Comparison of ENCODE assay signal across 7 mouse cellular contexts in the genomic region with DNA sequence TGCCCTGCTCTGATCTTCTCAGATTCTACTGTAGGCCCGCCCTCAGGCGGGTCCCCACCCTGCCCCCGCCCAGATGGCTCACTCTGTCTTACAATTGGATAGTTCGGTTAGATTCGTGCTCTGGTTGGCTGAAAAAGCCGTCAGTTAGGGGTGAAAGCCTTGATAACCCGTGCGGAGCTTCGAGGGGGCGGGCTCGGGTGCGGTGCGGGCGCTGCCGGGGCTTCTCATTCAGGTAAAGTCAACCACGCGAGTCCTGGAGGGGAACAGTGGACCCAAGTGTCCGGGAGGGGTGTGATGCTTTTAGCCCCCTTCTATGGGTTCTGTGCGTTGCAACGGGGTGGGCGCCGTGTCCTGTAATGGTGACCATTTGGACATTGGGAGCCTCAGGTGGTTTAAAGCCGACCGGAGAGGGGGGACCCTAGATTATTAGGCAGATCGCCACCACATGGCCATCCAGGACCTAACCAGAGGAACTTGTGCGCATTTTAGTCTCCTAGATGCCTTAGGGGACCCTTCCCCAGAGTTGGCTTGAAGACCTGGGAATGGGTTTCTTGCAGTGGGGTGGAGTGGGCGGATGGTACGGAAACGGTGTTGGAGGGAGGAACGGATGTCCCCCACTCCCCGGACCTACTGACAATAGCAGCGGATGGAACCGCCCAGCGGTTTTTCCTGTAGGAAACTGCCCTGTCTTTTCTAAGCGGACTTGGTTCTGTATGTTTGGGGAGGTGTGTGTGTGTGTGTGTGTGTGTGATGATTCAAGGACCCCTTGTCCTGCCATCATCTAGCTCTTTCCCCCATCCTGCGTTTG. TPM values are rescaled to one million over a fixed set of nuclear protein-coding genes. Genes with fewer than 3 reads are reported as not detected.
A peak's percentile ranks its signal among the peaks of the same experiment; 100 is the strongest.
DNase-seq lines count a peak whose midpoint lies in the region; ATAC-seq lines count a peak whose summit lies in the region.

A gene (plus strand): TSS at position 186 of the 808 bp plus-strand sequence.

- peak within 1 kb of the TSS; percentile 59 for H3K4me3 ChIP-seq in embryonic facial prominence, embryonic 12.5 days
- H3K4me3 ChIP-seq in limb, embryonic 11.5 days (ENCODE audit: low read depth, low read length), result peak within 1 kb of the TSS; percentile 48
- H3K4me3 ChIP-seq in midbrain, embryonic 14.5 days (replicated peaks; ENCODE audit: low read depth, low read length), result peak within 1 kb of the TSS; percentile 47

- peak; percentile 95 for ATAC-seq in embryonic facial prominence, embryonic 12.5 days (ENCODE audit: insufficient number of reproducible peaks, insufficient read depth, low FRiP score, low TSS enrichment)
- ATAC-seq in limb, embryonic 11.5 days (ENCODE audit: insufficient number of reproducible peaks, low FRiP score, low TSS enrichment, low read depth), result peak; percentile 97
- peak; percentile 98 for ATAC-seq in midbrain, embryonic 14.5 days (ENCODE audit: low FRiP score, low TSS enrichment)

- 0 out of 2 replicates have a peak, but pooled peaks cover 6% of the 10 kb centered on the region for H3K27me3 ChIP-seq in embryonic facial prominence, embryonic 12.5 days
- no peaks in the 10 kb centered on the region; the same call in 1 of the 2 replicates for H3K27me3 ChIP-seq in limb, embryonic 11.5 days (ENCODE audit: control insufficient read depth, insufficient read depth, low read length)
- H3K27me3 ChIP-seq in midbrain, embryonic 14.5 days (ENCODE audit: control insufficient read depth, insufficient read depth, low read length), result no peaks in the 10 kb centered on the region

- WGBS in embryonic facial prominence, embryonic 12.5 days, result 1% methylated on average over 36 of the region's 36 CpGs
- 1% methylated on average over 36 of the region's 36 CpGs for WGBS in limb, embryonic 11.5 days
- under 1% methylated on average over 36 of the region's 36 CpGs for WGBS in midbrain, embryonic 14.5 days

- H3K9ac ChIP-seq in embryonic facial prominence, embryonic 12.5 days, result peak within 1 kb of the TSS; percentile 51
- peak within 1 kb of the TSS; percentile 45 for H3K9ac ChIP-seq in limb, embryonic 11.5 days (ENCODE audit: low read length)
- peak within 1 kb of the TSS; percentile 48 for H3K9ac ChIP-seq in midbrain, embryonic 14.5 days (replicated peaks; ENCODE audit: low read length)

- H3K4me2 ChIP-seq in embryonic facial prominence, embryonic 12.5 days (replicated peaks), result peak within 1 kb of the TSS; percentile 84
- H3K4me2 ChIP-seq in limb, embryonic 11.5 days (ENCODE audit: low read depth, severe bottlenecking), result peak within 1 kb of the TSS; percentile 69
- peak within 1 kb of the TSS; percentile 75 for H3K4me2 ChIP-seq in midbrain, embryonic 14.5 days (ENCODE audit: low read length)

- no peaks in the 10 kb centered on the region for H3K9me3 ChIP-seq in embryonic facial prominence, embryonic 12.5 days
- no peaks in the 10 kb centered on the region; the same call in 1 of the 2 replicates for H3K9me3 ChIP-seq in limb, embryonic 11.5 days (ENCODE audit: control insufficient read depth, low read length)
- no peaks in the 10 kb centered on the region for H3K9me3 ChIP-seq in midbrain, embryonic 14.5 days (ENCODE audit: control insufficient read depth, low read length)

- no peaks in the 10 kb centered on the region for H3K36me3 ChIP-seq in embryonic facial prominence, embryonic 12.5 days
- no peaks in the 10 kb centered on the region for H3K36me3 ChIP-seq in limb, embryonic 11.5 days (ENCODE audit: control insufficient read depth, insufficient read depth, low read length)
- H3K36me3 ChIP-seq in midbrain, embryonic 14.5 days (ENCODE audit: control insufficient read depth, insufficient read depth, low read length), result no peaks in the 10 kb centered on the region

- H3K4me1 ChIP-seq in embryonic facial prominence, embryonic 12.5 days, result peaks cover 7% of the 10 kb centered on the region; the same call in 1 of the 2 replicates
- no peaks in the 10 kb centered on the region for H3K4me1 ChIP-seq in limb, embryonic 11.5 days (ENCODE audit: control insufficient read depth, insufficient read depth, low read length)
- no peaks in the 10 kb centered on the region for H3K4me1 ChIP-seq in midbrain, embryonic 14.5 days (ENCODE audit: control insufficient read depth, insufficient read depth, low read length)

- DNase-seq in adrenal gland, postnatal 25 days, result peak; percentile 93
- peak; percentile 100 for DNase-seq in heart, adult 11 months
- peak; percentile 93 for DNase-seq in kidney, adult 18-20 months
- peak; percentile 96 for DNase-seq in limb, embryonic 11.5 days (ENCODE audit: low spot score)
- DNase-seq in midbrain, embryonic 14.5 days, result peak; percentile 97
- DNase-seq in spleen, adult 18-20 months, result peak; percentile 56 to 74

- no peak within 1 kb of the TSS for H3K27ac ChIP-seq in embryonic facial prominence, embryonic 12.5 days
- H3K27ac ChIP-seq in limb, embryonic 11.5 days (replicated peaks; ENCODE audit: low read depth, low read length), result no peak within 1 kb of the TSS
- no peak within 1 kb of the TSS for H3K27ac ChIP-seq in midbrain, embryonic 14.5 days (replicated peaks; ENCODE audit: low read depth, low read length)

RNA-seq across cellular contexts. Expression of the gene that starts here (rescaled TPM):
- total RNA-seq in adrenal gland, postnatal 25 days (2021), result 82.9 and 109 TPM in 2 replicates
- polyA plus RNA-seq in embryonic facial prominence, embryonic 12.5 days (2016; fragmentation: Nextera tagmentation; extraction: Ambion mirVana), result 32.4 and 35.4 TPM in 2 replicates
- 23.0 and 25.1 TPM in 2 replicates for polyA plus RNA-seq in limb, embryonic 11.5 days (2014; fragmentation: Nextera tagmentation; extraction: Ambion mirVana)
- 39.5 and 45.8 TPM in 2 replicates for polyA plus RNA-seq in midbrain, embryonic 14.5 days (2014; fragmentation: Nextera tagmentation; extraction: Ambion mirVana)
